Mouse (Mus musculus) neural tube, embryonic 10.5 days (tissue): ENCODE data around the gene Fbrsl1.

Source experiments
- DNase-seq: peaks from one replicate; pipeline ENCODE4 v3.0.0-alpha.2; 2017; ENCODE audit warnings: low spot score; ENCODE audit errors: extremely low spot score

Gene Fbrsl1

DNA sequence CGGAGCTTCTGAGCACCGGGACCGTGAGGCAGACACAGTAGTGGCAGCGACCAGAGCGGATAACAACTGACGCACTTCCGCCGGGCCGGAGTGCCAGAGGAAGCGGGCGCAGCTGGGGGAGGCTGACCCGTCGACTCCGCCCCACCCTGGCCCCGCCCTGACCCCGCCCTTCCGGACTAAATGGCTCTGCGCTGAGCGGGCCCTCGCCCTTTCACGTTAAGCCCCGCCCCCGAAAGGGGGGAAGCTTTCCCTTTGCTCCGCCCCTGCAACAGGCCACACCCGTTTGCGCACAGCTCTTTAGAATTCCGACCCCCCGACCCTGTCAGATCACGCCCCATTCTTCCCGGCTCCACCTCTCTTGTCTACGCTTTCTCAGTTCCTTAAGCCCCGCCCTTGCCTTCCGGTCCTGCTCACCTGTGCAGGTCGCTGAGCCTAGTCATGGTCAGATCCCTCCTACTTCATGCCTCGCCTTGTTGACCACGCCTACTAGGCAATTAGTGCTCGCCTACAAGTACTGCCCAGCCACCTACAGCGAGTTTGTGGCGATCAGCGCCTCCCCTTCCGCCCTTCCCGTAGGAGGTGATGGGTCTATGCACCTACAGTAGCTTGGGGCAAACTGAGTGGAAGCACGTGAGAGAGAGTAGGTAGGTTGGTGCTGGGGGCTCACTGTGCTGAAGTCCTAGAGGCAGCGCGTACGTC lies at the start of gene Fbrsl1:
Gene Fbrsl1, minus strand, starts transcription at position 68 of the 699 bp plus-strand sequence.
- peak; percentile 98 for DNase-seq

DNA sequence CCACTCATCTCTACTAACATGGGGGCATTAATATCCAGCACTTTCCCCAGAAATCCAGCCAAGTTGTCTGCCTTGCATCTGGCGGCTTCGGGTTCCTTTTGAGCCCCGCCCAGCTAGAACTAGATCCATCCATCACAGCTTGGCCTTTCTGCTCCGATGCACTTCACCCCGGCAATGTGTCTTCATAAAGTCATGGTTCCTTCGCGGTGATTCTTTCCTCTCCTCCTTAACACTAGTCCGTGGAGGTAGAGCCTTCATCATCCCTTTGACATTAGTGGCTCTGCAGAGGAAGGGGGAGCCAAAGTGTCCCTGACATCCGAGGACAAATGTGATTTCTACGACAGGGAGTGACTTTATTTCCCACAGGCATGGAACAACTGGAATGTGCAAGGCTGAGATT lies 49.8 kb upstream of the Fbrsl1 start:
- peak; percentile 43 for DNase-seq

DNA sequence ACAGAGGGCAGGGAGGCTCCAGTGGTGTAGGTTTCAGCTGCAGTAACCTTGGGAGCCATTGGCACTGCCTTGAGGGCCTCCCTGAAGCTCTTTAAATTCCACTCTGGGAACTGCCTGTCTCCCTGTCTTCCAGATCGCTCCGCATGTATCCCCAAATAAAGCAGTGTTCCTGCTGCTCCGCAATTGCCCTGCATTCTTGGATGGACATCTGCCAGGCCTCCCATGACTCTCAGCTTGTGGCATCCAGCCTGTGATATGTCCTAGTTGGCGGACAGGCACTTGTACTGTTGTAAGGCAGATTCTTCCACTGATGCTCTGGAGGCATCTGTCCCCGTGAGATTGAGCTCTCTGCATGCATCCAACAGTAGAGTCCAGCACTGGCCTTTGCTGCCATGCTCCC lies 49.3 kb upstream of the Fbrsl1 start:
- no peak for DNase-seq

DNA sequence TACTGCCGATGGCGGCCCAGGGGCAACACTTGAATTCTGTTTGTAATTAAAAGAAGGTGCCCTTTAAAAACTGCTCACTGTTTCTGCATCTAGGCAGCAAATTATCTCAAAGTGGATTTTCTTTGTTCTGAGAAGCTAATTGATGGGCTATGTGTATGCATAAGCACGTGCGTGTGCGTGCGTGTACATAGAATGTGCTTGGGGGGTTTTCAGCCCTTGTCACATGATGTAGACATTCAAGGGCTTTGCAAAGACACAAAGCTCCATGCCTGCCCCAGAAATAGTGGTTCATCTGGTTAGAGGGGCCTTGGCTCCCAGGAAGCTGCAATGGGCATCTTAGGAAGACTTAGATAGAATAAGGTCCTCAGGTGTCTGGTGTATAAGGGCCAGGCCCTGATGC lies 46.7 kb upstream of the Fbrsl1 start:
- no peak for DNase-seq

DNA sequence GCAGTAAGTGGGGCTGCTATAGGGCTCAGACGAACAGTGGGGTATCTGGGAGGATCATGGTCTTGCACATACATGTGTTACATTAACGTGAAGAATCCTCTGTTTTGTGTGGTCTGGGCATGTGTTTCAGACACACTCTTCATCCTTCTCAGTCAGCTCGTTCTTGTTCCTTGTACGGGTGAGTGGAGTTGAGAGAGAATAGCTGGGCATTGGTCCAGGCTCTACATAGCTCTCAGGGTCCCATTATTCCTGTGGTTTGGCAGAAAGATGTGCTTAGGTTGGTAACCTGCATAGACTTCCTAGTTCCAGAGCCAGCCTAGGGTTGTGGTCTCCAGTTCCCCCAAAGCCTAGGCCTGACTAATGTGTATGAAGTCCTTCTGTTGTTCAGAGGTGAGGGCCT lies 46.1 kb upstream of the Fbrsl1 start:
- DNase-seq = no peak

DNA sequence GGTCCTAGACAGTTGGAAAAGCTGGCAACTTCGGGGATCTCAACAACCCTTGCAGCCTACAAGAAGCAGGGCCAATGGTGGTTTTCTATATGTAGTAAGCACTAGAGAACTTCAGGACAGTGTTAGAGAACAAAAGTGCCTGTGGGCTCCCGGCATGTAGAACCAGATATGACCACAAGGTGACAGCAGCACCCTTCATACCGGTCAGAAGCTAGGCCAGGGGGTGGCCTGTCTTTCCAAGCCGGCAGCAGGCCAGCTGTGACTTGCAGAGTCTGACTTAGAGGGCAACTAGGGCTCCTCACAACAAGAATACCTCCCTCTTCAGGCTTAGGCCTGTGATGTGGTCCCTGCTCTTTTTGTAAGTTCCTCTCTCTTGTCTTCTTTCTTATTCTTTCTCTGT lies 45.5 kb upstream of the Fbrsl1 start:
- peak; percentile 67 for DNase-seq

DNA sequence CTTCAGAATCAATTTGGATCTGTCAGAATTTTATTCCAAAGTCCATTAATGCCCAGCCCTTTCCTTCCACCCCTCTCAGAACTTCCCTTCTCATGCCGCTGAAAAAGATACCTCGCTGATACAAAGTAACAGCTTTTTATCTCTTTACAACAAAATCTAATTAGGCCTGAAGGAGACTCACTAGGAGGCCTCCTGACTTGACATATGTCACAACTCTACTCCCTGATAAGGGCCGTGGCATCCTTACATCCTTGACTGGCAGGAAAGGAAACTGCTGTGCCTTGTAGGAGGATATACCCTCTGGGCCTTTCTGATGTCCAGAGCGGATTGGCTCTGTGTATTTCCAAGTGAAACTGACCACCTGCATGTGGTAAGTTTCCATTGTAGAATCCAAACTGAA lies 41.3 kb upstream of the Fbrsl1 start:
- DNase-seq = no peak

DNA sequence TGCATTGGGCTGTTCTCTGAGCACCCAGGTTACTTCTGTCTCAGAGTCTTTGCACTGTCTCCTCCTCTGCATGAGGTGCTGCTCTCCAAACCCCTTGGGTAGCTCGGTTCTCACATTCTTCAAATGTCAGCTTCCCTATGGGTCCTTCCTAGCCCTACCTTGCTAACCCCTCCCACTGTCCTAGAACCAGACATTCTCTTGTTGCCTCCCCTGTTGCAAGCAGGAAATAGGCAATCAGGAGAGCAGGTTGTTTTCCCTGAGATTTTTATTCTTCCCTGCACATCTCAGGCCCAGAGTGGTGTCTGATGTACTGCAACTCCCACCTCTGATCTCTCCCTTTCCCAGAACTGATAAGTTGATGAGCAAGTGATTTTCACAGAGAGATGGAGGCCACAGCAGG lies 39.6 kb upstream of the Fbrsl1 start:
- no peak for DNase-seq

DNA sequence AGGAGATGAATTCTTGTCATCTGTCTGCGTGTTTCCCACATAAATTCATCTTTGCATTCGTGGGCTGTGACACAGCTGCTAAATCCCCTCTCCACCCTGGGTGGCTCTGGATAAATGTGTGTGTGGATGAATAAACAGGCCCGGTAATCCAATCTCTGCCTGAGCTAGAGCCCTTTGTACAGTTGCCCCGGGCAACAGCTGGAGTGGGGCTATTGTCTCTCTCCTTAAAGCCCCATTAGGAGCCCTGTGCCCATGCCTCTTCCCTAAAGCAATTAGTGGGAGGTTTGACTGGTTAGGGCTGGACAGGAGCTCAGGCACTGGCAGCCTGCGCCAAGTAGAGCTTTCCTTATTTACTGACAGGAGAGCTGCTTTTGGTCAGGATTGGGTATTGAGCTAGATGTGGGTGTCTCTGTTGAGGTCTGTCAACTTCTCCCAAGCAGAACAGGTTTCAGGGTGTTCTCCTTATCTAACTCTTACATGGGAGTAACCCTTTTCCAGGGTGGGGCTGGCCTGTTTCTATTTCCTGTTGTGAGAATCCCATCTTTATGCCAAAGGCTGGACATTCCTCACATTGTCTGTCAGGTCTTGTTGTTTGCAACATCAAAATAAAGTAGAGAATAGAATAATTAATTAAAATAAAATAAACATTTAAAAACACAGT lies 38.5 kb upstream of the Fbrsl1 start:
- DNase-seq = no peak

DNA sequence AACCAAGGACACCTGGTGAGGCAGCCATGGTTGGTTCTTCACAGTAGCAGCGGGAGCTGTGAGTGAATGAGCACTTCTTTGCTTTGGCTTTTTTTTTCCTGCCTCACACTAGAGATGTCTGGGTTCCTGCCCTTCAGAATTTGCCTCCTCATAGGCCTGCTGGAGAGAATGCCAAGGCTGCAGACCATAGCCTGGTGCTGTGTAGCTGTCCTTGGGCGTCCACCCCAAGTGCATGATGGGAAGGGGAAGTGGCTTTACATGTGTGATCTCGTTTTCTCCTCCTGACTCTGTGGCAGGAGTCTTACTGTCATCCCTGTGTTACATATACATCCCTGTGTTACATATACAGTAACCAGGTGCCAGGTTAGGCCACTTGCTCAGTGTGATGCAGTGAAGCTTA lies 36.4 kb upstream of the Fbrsl1 start:
- DNase-seq = no peak

DNA sequence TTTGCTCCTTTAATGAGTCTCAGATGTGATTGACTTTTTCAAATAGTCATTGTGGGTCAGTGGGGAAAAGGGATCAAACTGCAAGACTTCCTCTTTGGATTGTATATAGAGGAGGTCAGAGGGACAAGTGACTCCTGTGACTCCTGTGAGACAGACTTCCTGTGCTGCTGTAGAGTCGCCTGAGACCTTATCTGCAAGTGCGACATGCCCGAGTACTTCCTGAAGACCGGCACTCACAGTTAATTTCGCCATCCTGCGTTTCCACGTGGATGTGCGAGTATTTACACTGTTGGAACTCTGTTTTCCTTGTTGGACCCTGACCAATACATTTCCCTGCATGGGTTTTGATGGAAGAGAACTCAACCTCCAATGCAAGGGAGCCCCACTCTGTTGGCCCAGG lies 30.9 kb upstream of the Fbrsl1 start:
- no peak for DNase-seq

DNA sequence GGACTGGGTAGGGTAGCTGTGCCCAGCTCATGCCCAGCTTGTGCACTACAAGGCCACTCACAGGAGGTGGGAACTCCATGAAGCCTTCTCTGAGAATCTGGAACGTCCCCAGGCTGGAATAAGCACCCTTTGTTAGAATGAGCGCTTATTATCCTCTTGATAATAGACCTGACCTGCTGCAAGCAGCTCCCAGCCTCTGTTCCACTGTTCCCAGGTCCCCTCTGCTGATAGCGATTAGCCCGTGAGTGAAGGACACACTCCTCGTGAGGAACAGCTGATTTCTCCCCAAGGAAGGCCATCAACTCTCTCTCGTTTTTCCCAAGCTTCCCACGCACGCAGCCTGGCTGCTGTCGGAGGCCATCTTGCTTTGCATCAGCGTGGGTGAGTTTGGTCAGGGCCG lies 25.9 kb upstream of the Fbrsl1 start:
- no peak for DNase-seq

DNA sequence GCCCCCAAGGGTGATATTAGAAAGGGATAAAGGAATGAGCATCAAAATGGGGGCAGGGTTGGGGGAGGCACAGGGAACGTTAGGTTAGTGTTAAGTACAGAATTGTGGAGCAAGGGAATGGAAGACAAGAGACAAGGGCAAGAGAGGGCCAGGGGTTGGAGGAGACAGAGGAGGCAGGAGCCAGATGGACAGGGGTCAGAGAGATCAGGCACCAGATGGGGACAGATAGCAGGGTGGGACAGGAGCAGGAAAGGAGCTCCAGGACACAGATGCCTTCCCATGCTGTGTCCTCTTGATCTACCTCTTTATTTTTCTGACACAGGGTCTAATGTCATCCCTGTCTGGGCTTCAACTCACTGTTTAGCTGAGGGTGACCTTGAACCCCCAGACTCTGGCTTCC lies 24.5 kb upstream of the Fbrsl1 start:
- peak; percentile 29 for DNase-seq

DNA sequence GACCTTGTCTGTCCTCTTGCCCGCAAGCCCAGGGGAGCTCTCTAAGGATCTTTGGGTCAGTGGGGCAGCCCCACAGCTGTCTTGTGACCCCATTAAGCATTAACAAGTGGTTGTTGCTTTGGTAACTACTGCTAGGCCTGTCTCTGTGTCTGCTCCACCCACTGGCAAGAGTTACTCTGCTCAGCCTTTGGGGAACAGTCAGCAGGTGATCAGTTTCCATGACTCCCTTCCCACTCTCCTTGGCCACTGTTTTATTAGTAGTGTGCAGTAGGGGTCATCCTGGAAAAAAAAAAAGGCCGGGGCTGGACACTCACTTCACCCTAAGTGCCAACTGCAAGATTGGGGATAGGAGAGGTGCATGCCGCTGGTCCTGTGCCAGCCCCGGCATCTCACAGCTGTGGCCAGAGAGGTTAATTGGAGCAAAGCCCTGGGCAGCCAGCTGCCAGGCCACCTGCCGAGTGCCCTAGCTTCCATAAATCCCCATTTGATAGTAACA lies 23.7 kb upstream of the Fbrsl1 start:
- DNase-seq = no peak

DNA sequence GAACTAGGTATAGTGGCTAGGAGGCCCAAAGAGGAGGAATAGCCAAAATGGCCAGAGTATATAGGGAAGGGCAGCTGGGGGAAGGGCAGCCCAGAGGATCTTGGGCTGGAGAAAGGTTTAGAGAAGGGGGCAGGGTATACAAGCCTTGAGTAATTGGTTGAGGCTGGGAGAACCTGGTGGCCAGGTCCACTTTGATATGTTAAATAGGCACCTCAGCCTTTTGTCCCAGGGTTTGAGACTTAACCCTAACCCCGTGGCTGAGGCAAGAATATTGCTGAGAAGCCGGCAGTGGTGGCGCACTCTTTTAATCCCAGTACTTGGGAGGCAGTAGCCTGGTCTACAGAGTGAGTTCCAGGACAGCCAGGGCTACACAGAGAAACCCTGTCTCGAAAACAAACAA lies 23.0 kb upstream of the Fbrsl1 start:
- DNase-seq = no peak

DNA sequence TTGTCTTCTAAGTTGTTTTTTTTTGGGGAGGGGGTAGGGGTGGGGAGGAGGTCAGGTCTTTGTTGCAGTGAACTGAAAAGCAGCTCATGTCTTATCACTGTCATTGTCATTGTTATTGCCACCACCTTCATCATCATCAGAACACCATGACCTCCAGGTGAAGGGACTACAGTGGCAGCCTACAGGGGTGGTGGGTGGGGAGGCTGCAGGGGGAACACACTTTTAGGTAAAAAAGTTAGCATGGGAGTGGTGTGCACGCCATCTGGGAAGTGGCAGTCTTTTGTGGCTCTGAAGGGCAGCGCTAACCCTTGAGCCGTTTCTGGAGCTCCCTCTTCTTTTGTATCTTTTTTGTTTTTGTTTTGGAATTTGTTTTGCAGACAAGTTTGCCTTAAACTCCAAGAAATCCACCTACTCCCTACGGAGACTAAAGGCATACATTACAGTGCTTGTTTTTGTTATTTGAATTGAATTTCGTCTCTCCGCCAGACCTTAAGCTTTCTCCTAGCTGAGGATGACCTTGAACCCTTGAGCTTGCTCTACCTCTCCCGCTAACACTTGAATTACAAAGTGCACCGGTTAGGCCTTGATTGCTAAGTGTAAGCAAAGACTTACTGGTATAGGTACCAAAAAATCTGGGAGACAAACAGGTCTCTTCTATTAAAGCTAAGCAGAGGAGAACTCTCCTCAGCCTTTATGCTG lies 21.1 kb upstream of the Fbrsl1 start:
- no peak for DNase-seq

DNA sequence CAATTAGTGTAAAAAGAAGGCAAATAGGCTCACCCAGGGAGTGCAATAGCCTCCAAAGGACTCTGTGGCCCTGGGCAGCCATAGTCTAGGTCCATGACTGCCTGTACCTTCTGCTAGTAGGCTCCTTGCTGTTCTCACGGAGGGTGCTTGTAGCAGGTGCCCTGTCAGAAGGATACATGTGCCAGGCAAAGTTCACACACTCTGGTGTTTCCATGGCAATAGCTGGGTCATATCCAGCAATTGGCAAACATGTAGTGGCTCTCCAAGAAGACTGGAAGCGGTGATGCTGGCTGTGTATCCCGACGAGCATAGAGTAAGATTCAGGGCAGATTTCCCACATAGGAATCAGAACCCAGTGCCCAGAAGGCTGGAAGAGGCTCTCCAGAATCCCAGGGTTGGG lies 20.0 kb upstream of the Fbrsl1 start:
- no peak for DNase-seq

DNA sequence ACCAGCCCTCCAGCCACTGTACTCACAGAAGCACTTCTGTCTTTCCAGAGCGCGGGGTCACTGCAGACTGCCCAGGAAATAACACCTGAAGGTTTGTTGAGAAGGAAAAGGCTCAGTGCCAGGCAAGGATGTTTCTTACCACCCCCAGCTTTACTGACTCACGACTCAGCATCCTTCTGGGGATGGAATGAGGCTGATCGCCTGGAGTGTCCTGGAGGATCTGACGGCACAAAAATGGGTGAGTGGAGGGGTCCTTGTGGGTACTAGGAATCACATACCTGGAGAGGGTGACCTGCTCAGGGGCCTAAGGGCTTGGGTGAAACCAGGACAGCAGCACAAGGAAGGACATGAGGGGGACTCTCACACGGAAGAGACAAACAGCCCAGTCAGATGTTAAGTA lies 19.4 kb upstream of the Fbrsl1 start:
- DNase-seq = no peak

DNA sequence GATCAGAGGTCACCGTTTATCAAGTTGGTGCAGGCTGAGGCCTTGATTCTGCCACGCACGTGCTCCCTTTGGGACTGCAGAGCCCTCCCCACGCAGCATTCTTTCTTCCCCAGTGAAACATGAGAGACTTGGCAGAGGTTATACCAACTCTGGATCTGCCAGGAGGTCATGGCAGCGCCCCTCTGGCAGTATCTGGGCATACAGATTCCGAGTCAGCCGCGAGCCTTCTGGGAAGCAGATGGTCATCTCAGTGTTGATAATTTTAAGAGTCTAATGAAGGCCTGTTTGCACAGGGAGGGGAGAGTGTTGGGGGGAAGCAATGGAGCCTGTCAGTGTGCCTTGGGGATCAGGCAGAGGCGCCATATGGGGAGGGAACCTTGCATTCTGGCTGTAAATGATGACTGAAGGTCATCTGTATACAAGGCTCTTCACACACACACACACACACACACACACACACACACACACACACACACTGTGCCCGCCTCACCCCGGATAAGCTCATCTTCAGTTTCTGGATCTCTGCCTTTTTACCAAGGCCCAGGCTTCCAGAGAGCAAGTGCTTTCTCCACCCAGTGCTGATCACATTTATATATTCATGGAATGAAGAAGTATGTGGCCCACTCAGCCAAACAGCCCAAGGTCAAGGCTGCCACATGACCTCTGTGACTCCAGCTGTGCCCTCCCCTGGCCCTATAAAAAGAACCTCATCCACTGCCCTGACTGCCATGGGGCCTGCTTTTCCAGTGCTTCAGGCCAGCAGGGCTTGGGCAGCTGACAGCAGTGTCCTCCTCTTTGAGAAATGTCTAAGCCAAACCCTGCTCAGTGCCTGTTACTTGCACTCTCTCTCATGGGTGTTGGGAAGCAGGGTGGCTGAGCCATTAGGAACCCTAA lies 18.5 kb upstream of the Fbrsl1 start:
- no peak for DNase-seq

DNA sequence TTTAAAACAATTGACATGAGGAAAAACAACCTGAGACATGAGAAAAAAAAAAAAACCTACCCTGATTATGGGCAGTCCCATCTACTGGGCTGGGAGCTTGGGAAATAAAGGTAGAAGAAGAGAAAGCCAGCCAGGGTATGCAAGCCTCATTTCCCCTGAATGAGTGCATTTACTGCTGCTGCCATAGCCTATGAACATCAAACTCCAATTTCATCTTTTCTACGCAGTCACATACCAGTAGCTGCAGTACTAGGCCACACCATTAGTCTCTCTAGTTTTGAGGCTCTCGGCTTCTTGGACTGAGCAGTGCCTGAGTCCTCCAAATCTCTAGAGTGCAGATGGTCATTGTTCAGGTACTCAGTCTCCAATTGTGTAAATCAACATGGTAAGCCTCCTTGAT lies 14.3 kb upstream of the Fbrsl1 start:
- no peak for DNase-seq

DNA sequence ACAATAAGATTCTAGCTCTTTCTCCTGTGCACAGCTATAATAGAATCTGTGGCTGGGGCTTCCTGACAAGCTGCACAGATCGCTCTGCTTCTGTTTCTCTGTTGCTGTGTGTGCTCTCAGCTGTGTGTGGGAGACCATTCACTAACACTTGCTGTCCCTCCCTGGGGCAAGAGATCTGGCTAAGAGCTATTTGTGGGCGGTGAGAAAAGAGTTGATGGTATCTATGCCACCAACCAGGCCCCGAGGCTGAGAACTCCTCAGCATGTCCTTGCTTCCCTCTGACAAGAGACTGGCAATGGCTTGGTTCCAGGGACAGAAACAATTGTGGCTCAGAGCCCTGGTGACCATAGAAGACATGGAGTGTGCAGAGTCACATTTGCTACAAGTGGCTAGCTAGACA lies 10.6 kb upstream of the Fbrsl1 start:
- no peak for DNase-seq

DNA sequence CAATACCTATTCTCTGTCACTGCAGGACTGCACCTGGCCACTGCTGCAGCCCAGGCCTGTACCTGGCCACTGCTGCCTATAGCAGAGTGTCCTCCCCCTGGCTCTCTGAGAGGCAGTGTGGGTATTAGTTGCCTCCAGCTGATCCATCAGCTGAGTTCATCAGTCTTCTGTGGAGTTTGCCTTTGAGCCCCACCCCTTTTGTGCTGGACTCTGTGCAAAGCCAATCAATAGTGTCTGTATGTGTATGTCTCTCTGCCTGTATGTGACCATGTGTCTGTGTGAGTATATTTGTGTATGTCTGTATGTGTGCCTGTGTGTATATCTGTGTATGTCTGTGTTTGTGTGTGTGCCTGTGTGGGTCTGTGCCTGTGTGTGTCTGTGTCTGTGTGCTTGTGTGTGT lies 7.0 kb upstream of the Fbrsl1 start:
- no peak for DNase-seq
